Mouse (Mus musculus) myocyte (in vitro differentiated cells): ENCODE measurements around the gene Hbq1a. TPM values are rescaled to one million over a fixed set of nuclear protein-coding genes. Genes with fewer than 3 reads are reported as not detected.
A peak's percentile ranks its signal among the peaks of the same experiment; 100 is the strongest.
"Not testable (repeated sequence)": the region's sequence is repeated elsewhere in the genome, so short reads cannot be mapped to it uniquely, and the experiment has no call there.

Experiments used
- H3K27me3 ChIP-seq: one replicate; pipeline ENCODE4 v1.6.1; 2011; ENCODE audit not compliant: control insufficient read depth, insufficient read depth, insufficient read length
- H3K36me3 ChIP-seq: one replicate; pipeline ENCODE4 v1.6.1; 2011; ENCODE audit not compliant: control insufficient read depth, insufficient read depth
- H3K4me2 ChIP-seq: one replicate; pipeline ENCODE4 v1.6.1; 2011; ENCODE audit warnings: low read depth, control low read depth
- H3K4me3 ChIP-seq: one replicate; pipeline ENCODE4 v1.5.1; 2011; ENCODE audit warnings: mild to moderate bottlenecking, control low read depth, moderate library complexity
- H3K79me2 ChIP-seq: one replicate; pipeline ENCODE4 v1.6.1; 2011; ENCODE audit not compliant: control insufficient read depth, insufficient read depth
- H3ac ChIP-seq: one replicate; pipeline ENCODE4 v1.6.1; 2011; ENCODE audit not compliant: control insufficient read depth, insufficient read length
- CEBPB ChIP-seq: IDR thresholded peaks from 2 replicates; pipeline ENCODE4 v1.6.1; 2011; ENCODE audit warnings: mild to moderate bottlenecking, moderate library complexity; ENCODE audit not compliant: poor library complexity, insufficient read depth, severe bottlenecking
- E2F4 ChIP-seq: IDR thresholded peaks from one replicate; pipeline ENCODE4 v1.6.1; 2011; ENCODE audit warnings: mild to moderate bottlenecking, control low read depth, moderate library complexity; ENCODE audit not compliant: insufficient read depth
- MAX ChIP-seq: IDR thresholded peaks from one replicate; pipeline ENCODE4 v1.6.1; 2011; ENCODE audit warnings: low read depth, mild to moderate bottlenecking, control low read depth
- MYOD1 ChIP-seq, 3 experiments: IDR thresholded peaks; one replicate each; pipeline ENCODE4 v1.6.1; 2011; ENCODE audit warnings: control low read depth in 2 of 3, low read depth in 2 of 3, mild to moderate bottlenecking in 2 of 3, moderate library complexity in 1 of 3; ENCODE audit not compliant: insufficient read length in 2 of 3, control insufficient read depth in 1 of 3
- MYOG ChIP-seq, 3 experiments: IDR thresholded peaks; one replicate each; pipeline ENCODE4 v1.6.1; 2011; ENCODE audit warnings: control low read depth in 2 of 3, low read depth in 2 of 3, mild to moderate bottlenecking in 2 of 3; ENCODE audit not compliant: insufficient read length in 2 of 3, control insufficient read depth in 1 of 3, insufficient read depth in 1 of 3
- POLR2A ChIP-seq: IDR thresholded peaks from one replicate; pipeline ENCODE4 v1.6.1; 2011; ENCODE audit warnings: low read depth, mild to moderate bottlenecking, control low read depth, moderate library complexity; ENCODE audit not compliant: insufficient read length
- POLR2AphosphoS2 ChIP-seq: IDR thresholded peaks from one replicate; pipeline ENCODE4 v1.6.1; 2011; ENCODE audit warnings: low read depth, control low read depth; ENCODE audit not compliant: insufficient read length
- REST ChIP-seq: IDR thresholded peaks from one replicate; pipeline ENCODE4 v1.6.1; 2011; ENCODE audit warnings: mild to moderate bottlenecking, control low read depth, moderate library complexity; ENCODE audit not compliant: insufficient read depth, insufficient read length
- SRF ChIP-seq: IDR thresholded peaks from one replicate; pipeline ENCODE4 v1.6.1; 2011; ENCODE audit warnings: low read depth; ENCODE audit not compliant: control insufficient read depth, insufficient read length
- TCF12 ChIP-seq: IDR thresholded peaks from one replicate; pipeline ENCODE4 v1.6.1; 2011; ENCODE audit warnings: mild to moderate bottlenecking, control low read depth; ENCODE audit not compliant: poor library complexity, insufficient read depth, severe bottlenecking
- TCF3 ChIP-seq: IDR thresholded peaks from one replicate; pipeline ENCODE4 v1.6.1; 2011; ENCODE audit warnings: low read depth, control low read depth; ENCODE audit not compliant: insufficient read length
- USF1 ChIP-seq: IDR thresholded peaks from one replicate; pipeline ENCODE4 v1.6.1; 2011; ENCODE audit warnings: low read depth, mild to moderate bottlenecking, control low read depth, moderate library complexity
- polyA plus RNA-seq: library from polyadenylated mRNA; unstranded; fragments of >200 nt; fragmentation: generic; extraction: Trizol; gene quantifications from one replicate; pipeline ENCODE4 v1.2.1, GENCODE M21; 2012; ENCODE audit warnings: missing spikeins

The Hbq1a gene
- 0.24 TPM for polyA plus RNA-seq

DNA sequence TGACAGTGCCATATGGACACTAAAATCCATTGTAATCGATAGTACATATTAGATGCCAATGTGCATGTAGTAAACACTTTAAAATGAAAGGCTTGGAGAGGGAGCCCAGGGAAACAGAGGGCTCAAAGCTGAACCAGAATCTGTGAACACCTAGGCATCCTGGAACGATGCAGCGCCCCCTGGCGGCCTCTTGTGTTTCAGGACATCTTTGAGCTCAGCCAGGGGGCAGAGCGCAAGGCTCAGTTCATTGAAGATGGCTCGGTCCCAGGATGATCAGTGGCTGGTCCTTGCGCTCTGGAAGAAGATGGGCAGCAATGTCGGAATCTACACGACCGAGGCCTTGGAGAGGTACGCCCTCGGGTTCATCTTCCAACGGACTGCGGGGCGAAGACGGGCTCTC is at the start of gene Hbq1a:
TSS of gene Hbq1a (plus strand) at position 205 of the 400 bp plus-strand sequence.
- not testable (repeated sequence) for H3K4me3 ChIP-seq, H3K27me3 ChIP-seq
- H3K4me2 ChIP-seq: peak within 1 kb of the TSS; percentile 38

DNA sequence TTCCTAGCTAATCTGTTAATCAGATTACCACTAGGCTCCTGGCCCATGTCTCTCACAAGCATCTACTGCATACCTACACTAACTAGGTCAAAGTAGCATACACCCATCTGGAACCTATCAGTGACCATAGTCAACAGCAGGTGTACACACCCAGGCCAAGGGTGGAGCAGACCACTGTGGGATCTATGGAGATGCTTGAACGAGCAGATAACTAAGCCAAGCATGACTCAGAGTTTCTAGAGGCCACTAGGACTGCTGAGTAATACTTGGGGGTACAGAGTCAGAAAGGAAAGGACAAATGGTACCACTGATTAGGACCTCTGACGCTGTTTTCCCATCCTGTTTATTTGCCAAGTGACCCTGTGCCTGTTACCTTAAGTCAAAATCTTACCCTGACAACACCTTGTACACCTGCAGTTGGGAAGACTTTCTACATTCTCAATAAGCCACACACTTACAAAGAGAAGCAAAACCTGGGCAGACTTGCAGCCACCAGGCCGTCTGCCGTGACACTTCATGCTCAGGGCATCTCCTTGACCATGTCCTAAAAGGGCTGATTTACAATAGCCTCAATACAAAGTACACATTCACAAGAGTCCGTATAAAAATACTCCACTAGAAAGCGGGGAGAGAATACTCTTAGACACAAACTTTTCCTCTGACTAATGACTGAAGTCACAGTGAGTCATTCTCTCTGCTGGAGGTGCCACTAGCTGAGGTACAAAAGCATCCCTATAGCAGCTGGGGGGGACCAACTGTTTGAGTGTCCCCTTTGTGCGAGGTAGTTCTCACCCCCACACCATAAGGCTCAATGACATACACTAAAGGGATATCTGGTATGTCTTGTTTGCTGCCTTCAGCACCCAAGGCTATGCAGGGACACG is 48.7 kb upstream of the Hbq1a start:
- no peak overlapping the region for H3ac ChIP-seq
- H3K4me2 ChIP-seq: peak overlapping the region; percentile 54
- no peaks in the 10 kb centered on the region for H3K79me2 ChIP-seq
- H3K4me3 ChIP-seq: no peak overlapping the region
- peaks cover 40% of the 10 kb centered on the region for H3K36me3 ChIP-seq
- TF ChIP-seq SRF (no peak), CEBPB (no peak), MYOD1 (IDR thresholded peaks at IDR 0.05; ENCODE audit: control insufficient read depth in 1 of 3, insufficient read length in 2 of 3, low read depth in 2 of 3) (peak in 1 of 3 experiments; percentile 64), MYOG (IDR thresholded peaks at IDR 0.05; ENCODE audit: control insufficient read depth in 1 of 3, insufficient read depth in 1 of 3, insufficient read length in 2 of 3, low read depth in 2 of 3) (peak in 1 of 3 experiments; percentile 21), REST (no peak), MAX (no peak)
- H3K27me3 ChIP-seq: no peaks in the 10 kb centered on the region

More for the DNA sequence above, at the start of gene Hbq1a:
- not testable (repeated sequence) for H3ac ChIP-seq, H3K79me2 ChIP-seq, H3K36me3 ChIP-seq

DNA sequence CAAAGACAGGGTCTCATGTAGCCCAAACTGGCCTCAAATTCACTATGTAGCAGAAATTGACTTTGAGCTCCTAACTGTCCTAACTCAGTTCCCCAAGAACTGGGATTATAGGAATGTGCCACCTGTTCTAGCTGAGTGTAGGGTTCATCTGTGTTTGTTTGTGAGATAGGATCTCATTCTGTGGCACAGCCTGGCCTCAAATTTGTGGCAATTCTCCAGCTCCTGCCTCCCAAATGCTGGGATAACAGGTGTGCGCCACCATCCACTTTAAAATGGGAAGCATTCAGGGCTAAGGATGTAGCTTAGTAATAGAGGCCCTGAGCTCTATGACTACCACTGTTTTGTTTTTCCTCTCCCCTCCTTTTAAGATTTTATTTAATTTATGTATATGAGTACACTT is 46.7 kb upstream of the Hbq1a start:
- Histone ChIP-seq H3K27me3 (no peaks in the 10 kb centered on the region), H3ac (no peak overlapping the region), H3K36me3 (peaks cover 31% of the 10 kb centered on the region), H3K4me3 (no peak overlapping the region), H3K4me2 (no peak overlapping the region), H3K79me2 (no peaks in the 10 kb centered on the region)
- TF ChIP-seq TCF12 (peak; percentile 41), POLR2A (no peak), CEBPB (no peak), MAX (no peak), MYOG (IDR thresholded peaks at IDR 0.05; ENCODE audit: control insufficient read depth in 1 of 3, insufficient read depth in 1 of 3, insufficient read length in 2 of 3, low read depth in 2 of 3) (peak; percentile 22 to 77 (median 41)), TCF3 (no peak), REST (no peak), E2F4 (no peak), MYOD1 (IDR thresholded peaks at IDR 0.05; ENCODE audit: control insufficient read depth in 1 of 3, insufficient read length in 2 of 3, low read depth in 2 of 3) (peak in 2 of 3 experiments; percentile 74 to 87), USF1 (no peak), POLR2AphosphoS2 (no peak), SRF (no peak)

DNA sequence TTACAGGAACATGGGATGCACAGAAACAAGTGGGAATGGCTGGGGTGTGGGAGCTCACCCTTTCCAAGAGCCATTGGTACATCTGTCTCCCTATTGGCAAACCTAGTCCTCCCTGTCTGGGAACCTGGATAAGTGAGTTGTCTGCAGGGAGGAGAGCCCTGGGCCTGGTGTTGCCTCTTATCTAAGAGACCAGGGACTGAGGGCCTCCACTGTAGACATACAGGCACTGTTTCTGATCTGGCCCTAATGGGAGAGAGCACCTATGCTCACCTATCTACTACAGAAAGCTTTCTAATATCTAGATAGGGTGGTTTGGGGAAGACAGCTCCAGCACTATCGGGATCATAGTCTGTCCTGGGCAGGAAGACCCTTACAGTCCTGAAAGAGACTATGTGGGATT is 43.7 kb upstream of the Hbq1a start:
- Histone ChIP-seq H3K36me3 (peaks cover 21% of the 10 kb centered on the region), H3K4me3 (no peak overlapping the region), H3K4me2 (no peak overlapping the region), H3K79me2 (no peaks in the 10 kb centered on the region), H3ac (no peak overlapping the region), H3K27me3 (no peaks in the 10 kb centered on the region)
- TF ChIP-seq MAX (no peak), CEBPB (no peak), TCF3 (no peak), USF1 (no peak), TCF12 (no peak)

DNA sequence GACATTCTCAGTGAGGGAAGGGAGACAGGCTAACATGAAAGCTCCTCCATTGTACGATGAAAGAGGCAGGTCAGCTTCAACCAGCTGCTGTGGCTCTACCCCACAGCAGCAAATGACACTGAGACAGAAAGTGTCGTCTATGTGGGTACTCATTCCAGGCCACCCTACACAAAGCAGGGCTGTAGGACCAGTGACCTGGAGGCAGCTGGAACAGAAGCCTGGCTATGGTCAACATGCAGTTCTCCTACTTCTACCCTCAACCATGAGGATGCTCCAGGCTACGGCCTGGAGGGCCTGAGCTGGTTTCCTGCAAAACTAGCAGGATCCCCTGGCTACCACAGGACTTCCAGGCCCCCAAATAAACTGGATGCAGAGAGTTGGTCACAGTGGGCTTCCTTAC is 43.3 kb upstream of the Hbq1a start:
- H3K4me3 ChIP-seq: no peak overlapping the region
- no peak overlapping the region for H3K4me2 ChIP-seq
- H3K36me3 ChIP-seq: peaks cover 22% of the 10 kb centered on the region
- H3K27me3 ChIP-seq: no peaks in the 10 kb centered on the region
- no peak overlapping the region for H3ac ChIP-seq
- no peaks in the 10 kb centered on the region for H3K79me2 ChIP-seq
- TF ChIP-seq MAX (no peak), SRF (no peak), TCF12 (no peak), USF1 (no peak), TCF3 (no peak), MYOD1 (IDR thresholded peaks at IDR 0.05; ENCODE audit: control insufficient read depth in 1 of 3, insufficient read length in 2 of 3, low read depth in 2 of 3) (no peak)
